Mouse (Mus musculus): ENCODE results near the gene Cdk14. TPM values are rescaled to one million over a fixed set of nuclear protein-coding genes. Genes with fewer than 3 reads are reported as not detected.
A peak's percentile ranks its signal among the peaks of the same experiment; 100 is the strongest.
"Not testable (repeated sequence)": the region's sequence is repeated elsewhere in the genome, so short reads cannot be mapped to it uniquely, and the experiment has no call there.

The Cdk14 gene
- polyA plus RNA-seq, 1 experiment from 2014 or later: 10.8 TPM

DNA sequence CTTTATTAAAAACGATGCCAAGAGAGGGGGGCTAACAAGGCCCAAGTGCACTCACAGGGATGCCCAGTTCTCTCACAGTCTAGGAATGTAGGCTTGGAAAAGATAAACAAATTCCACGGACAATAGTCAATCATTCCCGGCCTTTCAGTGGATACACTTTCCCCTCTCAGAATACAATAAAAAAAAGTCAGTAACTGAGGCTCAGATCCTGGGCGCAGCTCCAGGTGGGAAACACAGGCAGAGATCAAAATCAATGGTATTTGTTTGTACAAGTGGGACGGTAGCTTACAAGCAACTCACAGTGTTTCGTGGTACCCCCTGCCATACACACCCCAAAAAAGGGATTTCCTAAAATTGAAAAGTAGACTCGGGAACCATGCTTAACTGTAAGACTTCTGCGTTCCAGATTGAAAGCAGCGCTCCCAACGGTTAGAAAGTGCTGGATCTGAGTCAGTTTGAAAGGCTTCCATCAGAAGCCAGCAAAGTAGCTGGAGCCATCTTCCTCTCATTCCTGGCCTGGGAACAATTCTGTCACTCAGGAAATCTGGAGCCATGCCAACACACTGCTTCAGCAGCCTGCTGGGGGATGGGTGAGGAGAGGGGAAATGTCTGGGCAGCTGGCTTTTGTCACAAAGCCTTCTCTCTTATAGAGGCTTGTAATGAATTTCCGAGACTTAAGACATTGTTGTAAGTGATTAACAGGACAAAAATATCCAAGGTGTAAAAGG, 77.5 kb downstream of the Cdk14 start:
- Histone ChIP-seq H3K27me3 (replicated peaks) (no peaks in the 10 kb centered on the region), H3K4me3 (peak overlapping the region; percentile 21), H3K9me3 (peaks cover 4% of the 10 kb centered on the region), H3K4me1 (peaks cover 45% of the 10 kb centered on the region), H3K4me2 (peak overlapping the region; percentile 64), H3K9ac (peak overlapping the region; percentile 40; the same call in 1 of the 2 replicates), H3K36me3 (peaks cover under 1% of the 10 kb centered on the region; the same call in 1 of the 2 replicates), H3K27ac (replicated peaks) (peak overlapping the region; percentile 93)
- WGBS: 15% methylated on average over 11 of the region's 11 CpGs
- ATAC-seq (ENCODE audit: extremely low read depth, insufficient number of reproducible peaks, low FRiP score, low TSS enrichment): peak; percentile 74

DNA sequence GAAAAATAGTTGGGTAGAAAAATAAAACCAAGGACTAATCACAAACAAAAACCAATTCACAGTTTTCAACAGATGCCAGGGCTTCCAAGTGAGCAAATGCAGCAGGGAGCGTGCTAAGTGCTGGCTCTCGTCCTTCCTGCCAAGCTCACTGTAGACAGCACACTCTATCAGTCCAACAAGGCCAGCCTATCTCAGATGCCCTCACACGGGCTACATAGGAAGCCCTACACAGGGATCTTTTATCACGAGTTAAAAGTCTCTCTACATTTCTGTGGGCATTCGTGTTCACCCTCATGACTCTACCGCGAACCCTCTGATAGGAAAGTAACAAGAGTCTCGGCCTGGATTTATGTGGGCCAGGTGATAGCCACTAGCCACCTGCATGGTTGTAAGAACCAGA, 78.5 kb downstream of the Cdk14 start:
- Histone ChIP-seq H3K4me1 (peaks cover 45% of the 10 kb centered on the region), H3K9me3 (peaks cover 4% of the 10 kb centered on the region), H3K9ac (no peak overlapping the region), H3K4me2 (peak overlapping the region; percentile 64), H3K27ac (replicated peaks) (peak overlapping the region; percentile 93), H3K27me3 (replicated peaks) (no peaks in the 10 kb centered on the region), H3K4me3 (no peak overlapping the region), H3K36me3 (no peaks in the 10 kb centered on the region; the same call in 1 of the 2 replicates)
- ATAC-seq (ENCODE audit: extremely low read depth, insufficient number of reproducible peaks, low FRiP score, low TSS enrichment): 0 out of 2 replicates have a peak, but pooled peaks have one; percentile 49
- WGBS: 14% methylated on average over 8 of the region's 8 CpGs

DNA sequence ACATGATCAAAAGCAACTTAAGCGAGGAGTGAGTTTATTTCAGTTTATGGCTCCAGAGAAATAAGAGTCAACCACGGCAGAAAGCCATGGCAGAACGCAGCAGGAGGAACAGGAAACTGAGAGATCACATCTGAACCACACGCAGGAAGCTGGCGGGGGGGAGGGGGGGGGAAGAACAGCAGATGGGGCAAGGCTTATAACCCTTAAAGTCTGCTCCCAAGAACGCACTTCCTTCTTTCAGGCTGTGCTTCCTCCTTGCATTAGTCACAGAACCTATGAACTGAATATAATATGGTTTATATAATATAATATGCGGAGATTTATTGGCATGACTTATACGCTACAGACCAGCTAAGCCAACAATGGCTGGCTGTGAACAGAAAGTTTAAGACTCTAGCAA, 86.2 kb downstream of the Cdk14 start:
- Histone ChIP-seq H3K4me3 (no peak overlapping the region), H3K36me3 (no peaks in the 10 kb centered on the region; the same call in 1 of the 2 replicates), H3K27ac (replicated peaks) (no peak overlapping the region), H3K9ac (no peak overlapping the region), H3K4me2 (no peak overlapping the region), H3K9me3 (peaks cover 4% of the 10 kb centered on the region), H3K4me1 (no peaks in the 10 kb centered on the region), H3K27me3 (replicated peaks) (no peaks in the 10 kb centered on the region)
- no peak for ATAC-seq (ENCODE audit: extremely low read depth, insufficient number of reproducible peaks, low FRiP score, low TSS enrichment)
- WGBS: 78% methylated on average over 8 of the region's 8 CpGs

- no peak overlapping the region for H3K9ac ChIP-seq
- WGBS: 49% methylated on average over 10 of the region's 10 CpGs
- H3K27ac ChIP-seq (replicated peaks): no peak overlapping the region
- H3K36me3 ChIP-seq: 0 out of 2 replicates have a peak, but pooled peaks cover 2% of the 10 kb centered on the region
- H3K4me3 ChIP-seq: no peak overlapping the region
- peaks cover 3% of the 10 kb centered on the region; the same call in 1 of the 2 replicates for H3K4me1 ChIP-seq
- no peak overlapping the region for H3K4me2 ChIP-seq
- no peak for ATAC-seq (ENCODE audit: extremely low read depth, insufficient number of reproducible peaks, low FRiP score, low TSS enrichment)
- no peaks in the 10 kb centered on the region for H3K27me3 ChIP-seq (replicated peaks)
- H3K9me3 ChIP-seq: no peaks in the 10 kb centered on the region
These were observed 89.1 kb downstream of the Cdk14 start for GRCm38 (mm10) chr5:5330926-5331460.

- H3K9me3 ChIP-seq; H3K4me2 ChIP-seq; ATAC-seq (ENCODE audit: extremely low read depth, insufficient number of reproducible peaks, low FRiP score, low TSS enrichment); H3K27me3 ChIP-seq (replicated peaks); H3K4me1 ChIP-seq; H3K4me3 ChIP-seq; H3K36me3 ChIP-seq; H3K9ac ChIP-seq; H3K27ac ChIP-seq (replicated peaks): not testable (repeated sequence)
- WGBS: 80% methylated on average over 2 of the region's 2 CpGs
These were observed 91.1 kb downstream of the Cdk14 start for GRCm38 (mm10) chr5:5329018-5329417.

GRCm38 (mm10) chr5:5326716-5327115, 93.4 kb downstream of the Cdk14 start:
- no peak for ATAC-seq (ENCODE audit: extremely low read depth, insufficient number of reproducible peaks, low FRiP score, low TSS enrichment)

GRCm38 (mm10) chr5:5322699-5323098, 97.4 kb downstream of the Cdk14 start:
- H3K4me1 ChIP-seq: peaks cover 16% of the 10 kb centered on the region
- no peak overlapping the region for H3K4me2 ChIP-seq
- H3K9me3 ChIP-seq: no peaks in the 10 kb centered on the region
- H3K4me3 ChIP-seq: no peak overlapping the region
- peaks cover 6% of the 10 kb centered on the region; the same call in 1 of the 2 replicates for H3K36me3 ChIP-seq
- 86% methylated on average over 8 of the region's 8 CpGs for WGBS
- no peak overlapping the region for H3K27ac ChIP-seq (replicated peaks)
- no peak overlapping the region for H3K9ac ChIP-seq
- H3K27me3 ChIP-seq (replicated peaks): no peaks in the 10 kb centered on the region
- ATAC-seq (ENCODE audit: extremely low read depth, insufficient number of reproducible peaks, low FRiP score, low TSS enrichment): no peak

More at GRCm38 (mm10) chr5:5326716-5327115, 93.4 kb downstream of the Cdk14 start:
- Histone ChIP-seq H3K9ac (no peak overlapping the region), H3K4me2 (no peak overlapping the region), H3K36me3 (peaks cover 6% of the 10 kb centered on the region; the same call in 1 of the 2 replicates), H3K4me1 (peaks cover 3% of the 10 kb centered on the region; the same call in 1 of the 2 replicates), H3K27me3 (replicated peaks) (no peaks in the 10 kb centered on the region), H3K9me3 (no peaks in the 10 kb centered on the region), H3K27ac (replicated peaks) (no peak overlapping the region), H3K4me3 (no peak overlapping the region)
- 75% methylated on average over 2 of the region's 2 CpGs for WGBS

DNA sequence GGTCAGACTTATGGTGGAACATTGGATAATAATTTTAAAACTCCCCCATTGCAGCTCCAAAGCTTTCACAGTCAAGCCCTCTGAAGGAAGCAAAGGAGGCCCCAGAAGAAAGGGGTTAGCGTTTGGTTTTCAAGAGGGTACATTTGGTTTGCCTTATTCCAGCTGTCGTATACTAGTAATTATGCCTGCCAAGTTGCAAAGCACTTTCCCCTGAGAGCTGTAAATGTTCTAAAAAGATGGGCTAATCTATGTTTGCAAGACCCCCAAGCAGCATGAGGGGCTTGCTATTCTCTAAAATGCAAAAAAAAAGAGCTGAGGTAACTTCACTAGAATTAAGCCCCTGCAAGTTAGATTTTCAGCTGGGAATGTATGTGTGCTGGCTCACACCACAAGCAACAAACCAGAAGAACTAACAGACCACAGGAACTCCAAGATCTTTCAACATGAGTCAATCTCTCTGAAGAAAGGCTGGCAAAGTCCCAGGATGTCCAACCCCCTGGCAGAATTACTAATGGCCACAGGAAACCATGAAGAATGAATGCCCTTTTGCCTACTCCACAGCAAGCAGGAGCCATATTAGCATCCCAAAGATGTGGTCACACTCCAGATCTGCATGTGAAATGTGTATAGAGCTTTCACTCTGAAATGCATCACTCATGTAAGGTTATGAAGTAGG, 99.5 kb downstream of the Cdk14 start:
- peaks cover 13% of the 10 kb centered on the region for H3K4me1 ChIP-seq
- WGBS: 62% methylated on average over 2 of the region's 2 CpGs
- peaks cover under 1% of the 10 kb centered on the region; the same call in 1 of the 2 replicates for H3K36me3 ChIP-seq
- no peak overlapping the region for H3K4me3 ChIP-seq
- H3K27me3 ChIP-seq (replicated peaks): no peaks in the 10 kb centered on the region
- no peaks in the 10 kb centered on the region for H3K9me3 ChIP-seq
- H3K4me2 ChIP-seq: peak overlapping the region; percentile 22
- H3K27ac ChIP-seq (replicated peaks): peak overlapping the region; percentile 36; the same call in 1 of the 2 replicates
- 0 out of 2 replicates have a peak overlapping the region, but pooled peaks have one; percentile 28 for H3K9ac ChIP-seq
- no peak for ATAC-seq (ENCODE audit: extremely low read depth, insufficient number of reproducible peaks, low FRiP score, low TSS enrichment)

- H3K9me3 ChIP-seq: no peaks in the 10 kb centered on the region
- H3K4me3 ChIP-seq: no peak overlapping the region
- no peaks in the 10 kb centered on the region for H3K27me3 ChIP-seq (replicated peaks)
- H3K9ac ChIP-seq: 0 out of 2 replicates have a peak overlapping the region, but pooled peaks have one; percentile 28
- no peak for ATAC-seq (ENCODE audit: extremely low read depth, insufficient number of reproducible peaks, low FRiP score, low TSS enrichment)
- no peaks in the 10 kb centered on the region; the same call in 1 of the 2 replicates for H3K36me3 ChIP-seq
- 61% methylated on average over 8 of the region's 8 CpGs for WGBS
- H3K27ac ChIP-seq (replicated peaks): peak overlapping the region; percentile 36; the same call in 1 of the 2 replicates
- peaks cover 13% of the 10 kb centered on the region for H3K4me1 ChIP-seq
- peak overlapping the region; percentile 22 for H3K4me2 ChIP-seq
These were observed 100.1 kb downstream of the Cdk14 start for GRCm38 (mm10) chr5:5319824-5320505.

- H3K27me3 ChIP-seq (replicated peaks): no peaks in the 10 kb centered on the region
- H3K9me3 ChIP-seq: no peaks in the 10 kb centered on the region
- no peak overlapping the region for H3K4me3 ChIP-seq
- H3K27ac ChIP-seq (replicated peaks): no peak overlapping the region
- no peaks in the 10 kb centered on the region for H3K36me3 ChIP-seq
- 81% methylated on average over 6 of the region's 6 CpGs for WGBS
- no peak overlapping the region for H3K4me2 ChIP-seq
- peaks cover 17% of the 10 kb centered on the region for H3K4me1 ChIP-seq
- no peak for ATAC-seq (ENCODE audit: extremely low read depth, insufficient number of reproducible peaks, low FRiP score, low TSS enrichment)
- no peak overlapping the region for H3K9ac ChIP-seq
These were observed 105.8 kb downstream of the Cdk14 start for GRCm38 (mm10) chr5:5314270-5314669.

All from heart, embryonic 13.5 days (tissue).